Comparison of ENCODE assay signal across 9 mouse cellular contexts in genomic region chr11:94322636-94323035, GRCm38 (mm10). TPM values are rescaled to one million over a fixed set of nuclear protein-coding genes. Genes with fewer than 3 reads are reported as not detected.
DNase-seq lines count a peak whose midpoint lies in the region; ATAC-seq and TF ChIP-seq lines count a peak whose summit lies in the region.
"Had no signal": no experiment of that assay in that cellular context is flagged by ENCODE, and none has a peak within 500 bp of the region (broad histone marks: within the 10 kb centered on the region; RNA-seq: fewer than 3 reads in every experiment).

No protein-coding gene starts in this region.

- H3K4me2 ChIP-seq in limb, embryonic 12.5 days, result peak overlapping the region; percentile 84
- H3K4me2 ChIP-seq in stomach, embryonic 14.5 days (replicated peaks; ENCODE audit: low read depth, low read length), result peak overlapping the region; percentile 39

- WGBS in limb, embryonic 12.5 days, result 43% methylated on average over 5 of the region's 5 CpGs
- WGBS in stomach, embryonic 14.5 days, result 27% methylated on average over 5 of the region's 5 CpGs
- 71% methylated on average over 5 of the region's 5 CpGs for WGBS in thymus, adult 2 months

- H3K27ac ChIP-seq in limb, embryonic 12.5 days, result peak overlapping the region; percentile 98
- H3K27ac ChIP-seq in stomach, embryonic 14.5 days (ENCODE audit: low read length), result peak overlapping the region; percentile 99; the same call in 1 of the 2 replicates
- H3K27ac ChIP-seq in thymus, adult 2 months (ENCODE audit: control insufficient read depth, insufficient read depth, low read length), result no peak overlapping the region

- peak overlapping the region; percentile 99; the same call in 1 of the 2 replicates for H3K9ac ChIP-seq in limb, embryonic 12.5 days (replicated peaks)
- H3K9ac ChIP-seq in stomach, embryonic 14.5 days (replicated peaks; ENCODE audit: low read depth, low read length), result no peak overlapping the region

- H3K4me3 ChIP-seq in megakaryocyte, embryonic 14.5 days (replicated peaks), result peak overlapping the region; percentile 92
- peak overlapping the region; percentile 98 for H3K4me3 ChIP-seq in limb, embryonic 12.5 days (replicated peaks)
- H3K4me3 ChIP-seq in stomach, embryonic 14.5 days (ENCODE audit: low read depth, low read length), result peak overlapping the region; percentile 99
- no peak overlapping the region for H3K4me3 ChIP-seq in thymus, adult 2 months (ENCODE audit: control insufficient read depth, insufficient read depth, low read length)

- no peak for TF ChIP-seq CTCF in thymus, adult 2 months (IDR thresholded peaks at IDR 0.05; ENCODE audit: borderline replicate concordance, control insufficient read depth, extremely low read depth, insufficient read depth, low read length, poor library complexity)

- peaks cover 10% of the 10 kb centered on the region for H3K36me3 ChIP-seq in megakaryocyte, embryonic 14.5 days (replicated peaks; ENCODE audit: low read length)
- peaks cover 15% of the 10 kb centered on the region for H3K36me3 ChIP-seq in limb, embryonic 12.5 days
- H3K36me3 ChIP-seq in stomach, embryonic 14.5 days (ENCODE audit: control insufficient read depth, insufficient read depth, low read length), result no peaks in the 10 kb centered on the region
- H3K36me3 ChIP-seq in thymus, adult 2 months (ENCODE audit: control insufficient read depth, insufficient read depth, low read length), result no peaks in the 10 kb centered on the region

- TF ChIP-seq POLR2A in thymus, adult 2 months (IDR thresholded peaks at IDR 0.05; ENCODE audit: control insufficient read depth, extremely low read depth, insufficient read depth, low read length, poor library complexity), result no peak

- no peaks in the 10 kb centered on the region for H3K9me3 ChIP-seq in megakaryocyte, embryonic 14.5 days
- H3K9me3 ChIP-seq in limb, embryonic 12.5 days, result no peaks in the 10 kb centered on the region
- H3K9me3 ChIP-seq in stomach, embryonic 14.5 days (ENCODE audit: control insufficient read depth, low read depth, low read length), result no peaks in the 10 kb centered on the region

- no peaks in the 10 kb centered on the region for H3K27me3 ChIP-seq in megakaryocyte, embryonic 14.5 days (replicated peaks)
- no peaks in the 10 kb centered on the region for H3K27me3 ChIP-seq in limb, embryonic 12.5 days
- H3K27me3 ChIP-seq in stomach, embryonic 14.5 days (ENCODE audit: control insufficient read depth, insufficient read depth, low read length), result no peaks in the 10 kb centered on the region
- no peaks in the 10 kb centered on the region for H3K27me3 ChIP-seq in thymus, adult 2 months (ENCODE audit: control insufficient read depth, insufficient read depth, low read length)

- ATAC-seq in CD4-positive, CD25-positive, alpha-beta regulatory T cell, adult 4 months, result no peak
- ATAC-seq in megakaryocyte, adult 5-6 weeks (ENCODE audit: poor library complexity, severe bottlenecking), result no peak
- no peak for ATAC-seq in limb, embryonic 12.5 days (ENCODE audit: insufficient number of reproducible peaks, insufficient read depth, low FRiP score, low TSS enrichment, low read depth)
- ATAC-seq in stomach, embryonic 14.5 days (ENCODE audit: insufficient number of reproducible peaks, insufficient read depth, low FRiP score, low read depth), result no peak

- H3K4me1 ChIP-seq in megakaryocyte, embryonic 14.5 days, result peaks cover 42% of the 10 kb centered on the region
- H3K4me1 ChIP-seq in limb, embryonic 12.5 days (replicated peaks), result peaks cover 31% of the 10 kb centered on the region
- peaks cover 11% of the 10 kb centered on the region for H3K4me1 ChIP-seq in stomach, embryonic 14.5 days (ENCODE audit: control insufficient read depth, insufficient read depth, low read length)
- peaks cover 8% of the 10 kb centered on the region for H3K4me1 ChIP-seq in thymus, adult 2 months (replicated peaks; ENCODE audit: control insufficient read depth, insufficient read depth, low read length)

- DNase-seq in CD4-positive, CD25-positive, alpha-beta regulatory T cell, adult 2 months (ENCODE audit: low read depth, low spot score), result peak; percentile 11
- DNase-seq in retina, embryonic 14.5 days (ENCODE audit: low spot score), result no peak
- no peak for DNase-seq in thymus, adult 2 months

RNA-seq across cellular contexts. Expression of gene Luc7l3, which starts 0.8 kb away (rescaled TPM):
- 100 to 1,000 TPM; 153 to 164 TPM for polyA plus RNA-seq in CD4-positive, CD25-positive, alpha-beta regulatory T cell, adult 4 months (2017; shearing (Covaris generic))
- polyA plus RNA-seq in megakaryocyte, embryonic 14.5 days (2012; ENCODE audit: insufficient read depth, low replicate concordance), result 2.8 and 22.3 TPM in 2 replicates
- total RNA-seq in megakaryocyte, adult 5-6 weeks (2015), result 115 and 130 TPM in 2 replicates
- 283 and 293 TPM in 2 replicates for total RNA-seq in megakaryocyte, adult 5-6 weeks (2017)
- polyA plus RNA-seq in limb, embryonic 12.5 days (2016; fragmentation: Nextera tagmentation; extraction: Ambion mirVana), result 143 and 148 TPM in 2 replicates
- 116 and 124 TPM in 2 replicates for polyA plus RNA-seq in stomach, embryonic 14.5 days (2014; fragmentation: Nextera tagmentation; extraction: Ambion mirVana)
- 20.7 and 26.4 TPM in 2 replicates for polyA plus RNA-seq in thymus, adult 2 months (2012; rRNA removed)

RNA-seq across cellular contexts. Expression of gene Ankrd40, which starts 5.2 kb away (rescaled TPM):
- 10 to 100 TPM; 14.1 to 14.8 TPM for polyA plus RNA-seq in CD4-positive, CD25-positive, alpha-beta regulatory T cell, adult 4 months (2017; shearing (Covaris generic))
- 32.7 and 40.6 TPM in 2 replicates for polyA plus RNA-seq in megakaryocyte, embryonic 14.5 days (2012; ENCODE audit: insufficient read depth, low replicate concordance)
- total RNA-seq in megakaryocyte, adult 5-6 weeks (2015), result 22.6 and 24.8 TPM in 2 replicates
- total RNA-seq in megakaryocyte, adult 5-6 weeks (2017), result 64.7 and 74.1 TPM in 2 replicates
- polyA plus RNA-seq in limb, embryonic 12.5 days (2016; fragmentation: Nextera tagmentation; extraction: Ambion mirVana), result 23.9 and 35.0 TPM in 2 replicates
- polyA plus RNA-seq in stomach, embryonic 14.5 days (2014; fragmentation: Nextera tagmentation; extraction: Ambion mirVana), result 17.4 and 19.2 TPM in 2 replicates
- 117 and 120 TPM in 2 replicates for polyA plus RNA-seq in thymus, adult 2 months (2012; rRNA removed)

RNA-seq across cellular contexts. Expression of gene Gm21885, which starts 41.0 kb away (rescaled TPM):
- polyA plus RNA-seq in CD4-positive, CD25-positive, alpha-beta regulatory T cell, adult 4 months (2017; shearing (Covaris generic)), result 1 to 10 TPM in 1 of 2 experiments, not detected in 1; 1.3 TPM
- polyA plus RNA-seq in megakaryocyte, embryonic 14.5 days (2012; ENCODE audit: insufficient read depth, low replicate concordance), result not detected in 2 replicates
- not detected in 2 replicates for total RNA-seq in megakaryocyte, adult 5-6 weeks (2015)
- not detected in 2 replicates for total RNA-seq in megakaryocyte, adult 5-6 weeks (2017)
- polyA plus RNA-seq in limb, embryonic 12.5 days (2016; fragmentation: Nextera tagmentation; extraction: Ambion mirVana), result not detected in 2 replicates
- polyA plus RNA-seq in stomach, embryonic 14.5 days (2014; fragmentation: Nextera tagmentation; extraction: Ambion mirVana), result 0.56 TPM in 1 of 2 replicates, not detected in the other
- polyA plus RNA-seq in thymus, adult 2 months (2012; rRNA removed), result not detected in 2 replicates
- total RNA-seq: megakaryocyte progenitor cell, adult 5-6 weeks had no signal
